Mouse (Mus musculus) small intestine, adult 2 months (tissue): ENCODE results near the gene Klhdc2.

ENCODE experiments used
- CTCF ChIP-seq: fragments of 200-500 bp; IDR thresholded peaks from 2 replicates; pipeline ENCODE4 v1.5.1; 2012; ENCODE audit warnings: low read depth, mild to moderate bottlenecking, control low read depth, inconsistent platforms, low read length, moderate library complexity, mixed read lengths; ENCODE audit not compliant: insufficient replicate concordance, insufficient read length; ENCODE audit errors: extremely low read depth
- POLR2A ChIP-seq: fragments of 200-500 bp; IDR thresholded peaks from 2 replicates; pipeline ENCODE4 v1.6.1; 2012; ENCODE audit warnings: low read depth, mild to moderate bottlenecking, control low read depth, inconsistent platforms, low read length, moderate library complexity

GRCm38 (mm10) chr12:69249766-69250165 lies 46.7 kb upstream of the Klhdc2 start:
- no peak for TF ChIP-seq CTCF
- TF ChIP-seq POLR2A, result no peak
